Mouse (Mus musculus): ENCODE results near the gene Slit3.

- TF ChIP-seq EP300 (IDR thresholded peaks at IDR 0.05; ENCODE audit: low read length) (no peak), CTCF (conservative IDR thresholded peaks at IDR 0.05 in 1 of 2, IDR thresholded peaks at IDR 0.05 in 1 of 2; ENCODE audit: low read depth in 2 of 2, low read length in 2 of 2) (no peak), RAD21 (IDR thresholded peaks at IDR 0.05; ENCODE audit: low read depth, low read length) (no peak)
Observed at GRCm38 (mm10) chr11:35210728-35211682, 90.0 kb downstream of the Slit3 start.
